Mouse (Mus musculus) layer of hippocampus, adult 11-12 months (tissue): ENCODE measurements around the gene Lcn8.
A peak's percentile ranks its signal among the peaks of the same experiment; 100 is the strongest.

Experiments
- DNase-seq: peaks from one replicate; pipeline ENCODE4 v3.0.0; 2022; ENCODE audit warnings: low spot score

The Lcn8 gene

DNA sequence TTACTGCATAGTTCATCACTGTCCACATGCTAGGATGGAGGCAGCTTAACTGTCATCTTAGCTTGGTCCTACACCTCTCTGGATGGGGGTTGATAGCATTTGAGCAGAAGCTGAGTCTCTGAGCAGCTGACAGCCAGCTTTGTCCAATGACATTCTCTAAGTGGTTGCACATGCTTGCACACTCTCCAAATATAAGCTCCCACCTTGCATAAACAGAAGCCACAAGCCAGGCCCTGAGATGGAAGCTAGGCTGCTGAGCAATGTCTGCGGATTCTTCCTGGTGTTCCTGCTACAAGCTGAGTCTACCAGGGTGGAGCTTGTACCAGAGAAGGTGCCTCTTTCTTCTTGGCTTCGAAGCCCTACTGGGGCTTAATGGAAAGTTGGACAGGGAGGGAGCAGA, at the start of gene Lcn8:
TSS of gene Lcn8 (plus strand) at position 219 of the 400 bp plus-strand sequence.
- no peak for DNase-seq

GRCm38 (mm10) chr2:25607761-25608622, 44.9 kb upstream of the Lcn8 start, which contains the start of gene Rabl6:
Gene Rabl6 (minus strand): TSS chr2:25608521.
- DNase-seq = peak; percentile 91

GRCm38 (mm10) chr2:25608671-25609070, 44.2 kb upstream of the Lcn8 start:
- DNase-seq = no peak

DNA sequence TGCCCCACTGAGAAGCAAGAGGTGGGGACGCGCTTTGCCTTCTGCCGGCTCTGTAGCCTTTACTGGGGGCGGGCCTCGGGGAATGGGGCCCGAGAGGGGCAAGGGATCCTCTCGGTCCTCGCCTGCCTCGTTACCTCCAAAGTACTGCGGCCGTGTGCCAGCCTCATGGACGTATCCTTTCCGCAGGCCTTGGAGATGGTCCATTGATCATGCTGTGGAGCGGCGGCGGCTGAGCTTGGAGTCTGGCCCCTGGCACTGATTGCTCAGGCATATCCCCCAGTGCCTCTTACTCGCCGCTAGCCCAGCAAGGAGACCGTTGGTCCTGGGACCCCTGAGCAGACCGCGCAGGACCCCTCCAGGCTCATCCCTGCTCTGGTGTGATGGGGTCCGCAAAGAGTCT, 36.5 kb upstream of the Lcn8 start:
- DNase-seq = no peak

DNA sequence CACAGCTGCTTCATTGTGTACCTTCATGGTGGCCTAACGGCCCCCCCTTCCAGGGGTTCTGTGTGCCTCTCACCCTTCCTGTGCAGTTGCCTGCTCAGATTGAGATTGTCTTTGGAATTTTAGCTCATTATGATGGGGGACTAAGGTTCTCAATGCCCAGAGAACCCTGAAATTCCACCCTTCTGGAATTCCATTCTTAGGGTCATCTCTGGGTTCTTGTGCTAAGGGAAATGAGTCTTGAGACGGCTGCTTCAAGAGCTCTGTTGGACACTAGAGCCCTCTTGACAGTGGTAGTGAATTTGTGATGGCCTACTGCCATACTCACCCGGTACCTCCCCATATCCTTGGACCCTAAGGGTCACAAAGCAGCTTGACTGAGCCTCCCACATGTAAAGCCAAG, 35.3 kb upstream of the Lcn8 start, which contains the start of gene Ccdc183:
TSS of gene Ccdc183 (minus strand) at position 101 of the 400 bp plus-strand sequence.
- no peak for DNase-seq

DNA sequence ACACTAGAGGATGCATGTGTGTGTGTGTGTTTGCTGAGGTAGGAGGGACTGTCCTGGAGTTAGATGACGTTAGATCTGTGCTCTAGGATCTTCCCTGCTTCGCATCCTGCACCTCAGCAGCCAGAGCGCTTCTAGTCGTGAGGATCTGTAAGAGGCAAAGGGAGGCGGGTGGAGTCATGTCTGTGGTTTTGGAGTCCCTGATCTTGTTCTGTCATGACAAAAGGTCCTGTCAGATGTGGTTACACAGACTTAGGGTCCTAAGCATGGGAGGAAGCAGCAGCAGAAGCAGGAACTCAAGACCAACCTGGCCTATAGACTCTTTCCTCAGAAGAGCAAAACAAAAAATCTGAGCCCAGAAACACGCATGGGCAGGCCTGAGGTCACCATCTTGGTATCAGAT, 32.5 kb upstream of the Lcn8 start:
- no peak for DNase-seq

DNA sequence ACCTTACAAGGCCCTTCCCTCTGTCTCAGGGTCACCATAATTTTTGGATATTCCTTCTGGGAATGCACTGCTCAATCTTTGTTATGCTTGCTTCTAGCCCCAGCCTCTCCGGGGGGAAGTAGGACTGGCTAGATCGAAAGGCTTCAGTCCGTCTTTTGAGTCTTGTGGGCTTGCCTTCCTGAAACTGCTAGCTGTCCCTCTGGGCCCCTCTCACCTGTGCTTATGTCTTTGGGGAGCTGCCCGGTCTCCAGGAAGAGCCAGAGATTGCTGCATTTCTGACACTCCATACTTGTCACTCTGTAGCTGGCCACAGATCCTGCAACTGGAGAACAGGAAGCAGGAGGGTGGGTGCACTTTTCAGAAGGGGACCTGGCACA, 32.1 kb upstream of the Lcn8 start:
- DNase-seq = no peak

DNA sequence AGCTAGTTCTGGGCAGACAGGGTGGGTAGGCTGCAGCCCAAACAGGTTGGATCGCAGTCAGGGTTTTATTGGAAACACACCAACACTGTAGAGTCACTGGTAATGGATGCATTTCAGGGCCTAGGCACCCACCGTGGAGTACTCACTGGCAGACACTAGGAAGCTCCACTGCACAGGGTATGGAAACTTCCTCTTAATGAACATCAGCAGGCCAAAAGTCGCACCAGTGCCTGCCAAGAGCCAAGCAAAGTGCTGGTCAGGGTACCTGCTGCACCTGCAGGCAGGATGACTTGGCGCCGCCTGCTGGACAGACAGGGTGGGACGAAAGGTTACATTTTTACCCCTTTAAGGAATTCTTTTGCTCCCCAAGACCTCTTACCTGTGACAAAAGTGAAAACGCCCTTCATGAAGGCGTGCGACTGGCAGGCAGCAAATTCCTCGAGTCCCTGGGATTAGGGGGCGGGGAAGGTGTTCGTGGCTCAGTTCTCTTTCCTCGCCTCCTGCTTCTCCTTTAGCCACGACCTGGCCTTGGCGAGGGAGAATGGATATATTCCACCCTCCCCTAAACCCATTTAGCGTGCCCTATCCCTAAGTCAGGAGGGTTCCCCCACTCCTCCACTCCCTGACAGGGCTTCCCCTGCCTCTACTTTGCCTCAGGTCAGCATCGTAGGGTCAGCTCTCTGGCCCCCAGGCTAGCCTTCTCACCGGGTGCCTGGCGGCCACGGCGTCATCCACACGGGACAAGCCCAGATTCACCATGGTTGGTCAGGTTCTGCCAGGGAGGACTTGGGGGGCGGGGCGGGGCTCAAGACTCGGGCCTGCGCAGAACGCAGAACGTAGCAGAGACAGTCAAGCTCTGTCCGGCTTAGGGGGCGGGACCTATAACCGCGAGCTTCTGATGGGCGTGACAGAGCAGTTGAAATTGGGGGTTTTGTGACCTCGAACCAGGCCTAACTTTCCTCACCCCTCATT, 31.4 kb upstream of the Lcn8 start, which contains the start of gene Tmem141:
TSS of gene Tmem141 (minus strand) at position 777 of the 972 bp plus-strand sequence.
- DNase-seq = peak; percentile 88

DNA sequence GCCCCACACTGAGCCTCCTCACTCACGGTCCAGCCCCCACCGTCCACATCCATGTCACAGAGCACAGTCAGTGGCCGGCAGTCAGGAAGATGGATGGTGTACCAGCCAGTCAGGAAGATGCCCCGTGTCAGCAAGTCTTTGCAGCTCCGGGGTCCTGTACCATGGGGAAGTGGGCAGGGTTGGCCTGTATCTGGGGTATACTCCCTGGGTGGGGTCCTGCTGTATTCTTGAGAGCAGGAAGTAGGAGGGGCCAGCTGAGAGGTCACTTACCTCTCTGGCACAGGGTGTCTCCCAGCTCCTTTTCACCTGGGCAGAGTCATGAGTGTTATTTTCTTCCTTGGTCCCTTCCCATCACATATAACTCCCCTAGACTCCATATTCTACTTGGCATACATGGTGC, 26.9 kb upstream of the Lcn8 start:
- DNase-seq = no peak

GRCm38 (mm10) chr2:25627811-25628210, 25.1 kb upstream of the Lcn8 start, which contains the start of gene Fcna:
Gene Fcna (minus strand): TSS chr2:25628030.
- no peak for DNase-seq

GRCm38 (mm10) chr2:25628738-25629137, 24.2 kb upstream of the Lcn8 start:
- no peak for DNase-seq

GRCm38 (mm10) chr2:25633616-25634015, 19.3 kb upstream of the Lcn8 start:
- DNase-seq = no peak

DNA sequence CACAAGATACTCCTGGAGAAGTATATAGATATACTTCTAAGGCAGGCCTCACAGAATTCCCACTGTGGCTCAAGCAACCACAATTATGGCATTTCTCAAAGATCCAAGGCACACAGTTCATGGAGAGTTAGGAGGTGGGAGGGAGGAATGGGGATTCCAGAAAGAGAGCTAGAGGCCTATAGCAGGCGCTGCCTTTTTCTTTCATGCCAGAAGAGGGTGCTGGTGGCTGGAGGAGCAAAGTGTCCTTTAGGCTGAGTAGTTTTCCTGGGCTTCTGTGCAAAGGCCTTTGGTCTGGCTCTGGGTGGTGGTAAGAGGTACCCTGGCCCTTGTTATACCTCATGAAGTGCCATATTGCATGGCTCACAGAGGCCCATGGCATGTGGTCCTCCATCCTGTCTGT, 18.9 kb upstream of the Lcn8 start:
- no peak for DNase-seq

GRCm38 (mm10) chr2:25639890-25640289, 13.0 kb upstream of the Lcn8 start:
- no peak for DNase-seq

DNA sequence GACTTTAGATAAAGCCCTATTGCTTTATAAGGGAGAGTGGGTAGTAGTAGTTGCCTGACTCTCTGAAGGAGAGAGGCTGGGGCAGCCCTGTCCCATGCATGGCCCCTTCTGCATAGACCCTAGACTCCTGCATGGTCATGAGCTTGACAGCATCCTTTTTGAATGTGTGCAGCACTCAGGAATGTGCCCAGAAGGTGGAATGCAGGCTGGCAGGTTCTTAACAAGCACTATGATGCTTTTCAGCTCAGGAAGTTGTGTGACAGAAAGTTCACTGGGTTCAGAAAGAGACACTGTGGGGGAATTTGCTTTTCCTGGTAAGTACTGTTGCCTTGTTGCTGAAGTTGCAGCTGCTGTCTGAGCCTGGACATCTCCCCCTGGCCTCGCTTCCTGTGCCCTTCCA, 1.6 kb downstream of the Lcn8 start:
- no peak for DNase-seq

- DNase-seq = no peak
These were observed 3.8 kb downstream of the Lcn8 start for GRCm38 (mm10) chr2:25656691-25657090.

GRCm38 (mm10) chr2:25657246-25657645, 4.3 kb downstream of the Lcn8 start:
- no peak for DNase-seq

DNA sequence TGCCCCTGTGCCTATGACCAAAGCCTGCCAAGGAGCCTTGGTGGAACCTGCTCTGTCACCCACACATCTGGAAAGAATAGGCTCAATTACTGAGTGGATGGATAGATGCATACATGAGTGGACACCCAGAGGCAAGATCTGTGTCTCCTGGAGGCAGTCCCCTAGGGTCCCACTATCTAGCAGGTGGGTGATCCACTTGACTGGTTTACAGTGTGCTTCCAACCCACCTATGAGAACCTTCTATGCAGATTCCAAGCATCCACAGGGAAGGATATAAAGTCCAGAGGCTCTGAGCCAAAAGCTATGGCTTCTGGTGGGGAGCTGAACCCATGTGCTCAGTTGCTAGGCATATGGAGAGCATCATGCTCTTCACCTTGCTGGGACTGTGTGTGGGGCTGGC, 4.7 kb downstream of the Lcn8 start, which contains the start of gene Lcn5:
TSS of gene Lcn5 (plus strand) at position 301 of the 400 bp plus-strand sequence.
- DNase-seq = no peak

DNA sequence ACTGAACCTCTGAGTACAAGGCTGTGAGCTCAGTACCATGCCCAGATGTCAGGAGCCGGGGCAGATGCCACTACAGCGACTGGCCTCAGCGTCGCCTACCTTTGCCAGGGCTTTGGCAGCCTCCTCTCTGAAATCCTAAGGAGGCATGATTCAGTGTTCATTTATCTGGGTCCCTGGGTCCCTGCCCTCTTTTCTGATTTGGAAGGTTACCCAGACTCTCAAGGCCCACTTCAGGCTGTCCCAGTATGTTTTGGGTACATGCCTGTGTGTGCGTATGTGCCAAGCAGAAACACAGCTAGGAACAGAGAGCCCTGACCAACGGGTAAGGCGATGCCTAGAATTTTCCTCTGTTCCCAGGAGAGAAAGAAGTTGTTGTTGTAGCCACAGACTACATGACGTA, 7.4 kb downstream of the Lcn8 start:
- no peak for DNase-seq

GRCm38 (mm10) chr2:25661245-25661970, 8.5 kb downstream of the Lcn8 start:
- no peak for DNase-seq

DNA sequence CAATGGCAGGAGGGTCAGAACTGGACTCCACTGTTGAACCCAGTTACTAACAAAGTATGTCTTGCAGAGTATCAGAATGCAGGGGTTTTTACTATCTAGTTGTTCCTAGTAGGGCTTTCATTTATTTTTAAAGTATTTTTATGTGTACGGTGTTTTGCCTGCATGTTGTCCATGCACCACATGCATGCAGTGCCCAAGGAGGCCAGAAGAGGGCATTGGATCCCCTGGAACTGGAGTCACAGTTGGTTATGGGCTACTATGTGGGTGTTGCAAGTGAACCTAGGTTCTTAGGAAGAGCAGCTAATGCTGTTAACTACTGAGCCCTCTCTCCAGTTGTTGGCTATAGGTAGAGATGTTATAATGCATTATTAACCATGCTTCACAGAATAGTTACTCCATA, 10.6 kb downstream of the Lcn8 start:
- peak; percentile 58 for DNase-seq

DNA sequence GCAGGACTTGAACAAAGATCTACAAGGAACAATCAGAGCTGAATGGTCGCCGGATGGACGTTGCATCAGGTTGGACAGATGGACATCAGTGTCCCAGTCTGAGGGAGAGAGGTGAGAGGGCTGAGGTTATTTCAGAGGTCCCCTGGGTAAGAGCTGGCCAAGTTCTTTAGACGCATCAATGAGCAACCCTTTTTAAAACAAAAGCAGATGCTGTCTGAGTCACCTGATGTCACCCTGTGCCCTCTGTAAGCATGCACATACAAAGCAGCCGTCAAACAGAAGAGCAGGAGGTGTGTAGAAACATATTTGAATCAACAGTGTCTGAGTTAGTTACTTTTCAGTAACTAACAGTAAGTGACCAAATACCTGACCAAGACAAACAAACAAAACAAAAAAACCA, 11.2 kb downstream of the Lcn8 start:
- DNase-seq = no peak
